In genomic region chr17:15588116-15588515, GRCm38 (mm10) we compare ENCODE assay signal across 13 mouse cellular contexts.
"Had no signal": no experiment of that assay in that cellular context is flagged by ENCODE, and none has a peak within 500 bp of the region (broad histone marks: within the 10 kb centered on the region; RNA-seq: fewer than 3 reads in every experiment).

No protein-coding gene starts in this region.

- H3K9ac ChIP-seq: lung, embryonic 14.5 days; midbrain, embryonic 13.5 days; midbrain, embryonic 15.5 days; neural tube, embryonic 12.5 days had no signal

- H3K4me2 ChIP-seq: lung, embryonic 14.5 days; midbrain, embryonic 11.5 days; midbrain, embryonic 13.5 days; midbrain, embryonic 15.5 days; neural tube, embryonic 12.5 days had no signal

- H3K9me3 ChIP-seq: midbrain, embryonic 13.5 days; midbrain, embryonic 15.5 days; neural tube, embryonic 12.5 days had no signal

- ATAC-seq: midbrain, embryonic 13.5 days; midbrain, embryonic 15.5 days had no signal

- H3K27me3 ChIP-seq: midbrain, embryonic 13.5 days; midbrain, embryonic 15.5 days; neural tube, embryonic 12.5 days had no signal

- DNase-seq: lung, adult 18-20 months; lung, embryonic 14.5 days; lung, postnatal 10 days; lung, postnatal 4 days; right cerebral cortex, postnatal 14 days; spleen, adult 18-20 months; thymus, adult 18-20 months; thymus, postnatal 14 days; thymus, postnatal 36 days had no signal

- H3K4me3 ChIP-seq: midbrain, embryonic 13.5 days; midbrain, embryonic 15.5 days; neural tube, embryonic 12.5 days had no signal

- H3K36me3 ChIP-seq: midbrain, embryonic 13.5 days; midbrain, embryonic 15.5 days; neural tube, embryonic 12.5 days had no signal

- H3K4me1 ChIP-seq: midbrain, embryonic 13.5 days; midbrain, embryonic 15.5 days; neural tube, embryonic 12.5 days had no signal

- H3K27ac ChIP-seq: midbrain, embryonic 13.5 days; midbrain, embryonic 15.5 days; neural tube, embryonic 12.5 days had no signal
